Mouse (Mus musculus): Measurements from ENCODE around the gene Gsk3a. TPM values are rescaled to one million over a fixed set of nuclear protein-coding genes. Genes with fewer than 3 reads are reported as not detected.

The Gsk3a gene
- total and polyA plus RNA-seq, 3 experiments: 45.8 to 76.1 (median 47.5) TPM

DNA sequence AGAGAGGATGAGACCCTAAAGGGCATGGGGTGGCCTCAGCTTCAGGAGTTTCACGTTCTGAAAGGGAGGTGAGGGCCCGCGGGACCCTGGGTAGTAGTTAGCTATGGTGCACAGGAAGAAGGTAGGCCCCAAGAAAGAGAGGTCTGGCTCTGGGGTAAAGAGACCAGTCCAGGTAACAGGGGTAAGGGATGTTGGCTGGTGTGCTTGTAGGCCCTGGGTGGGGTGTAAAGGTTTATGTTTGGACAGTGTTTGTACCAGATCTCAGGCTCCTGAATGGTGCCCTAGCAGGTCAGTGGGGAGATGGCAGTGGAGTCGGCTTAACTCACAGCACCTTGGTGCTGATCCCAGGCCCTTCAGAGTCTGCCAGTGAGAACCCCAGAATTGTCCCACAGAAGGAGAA lies 31.4 kb upstream of the Gsk3a start:
- peak overlapping the region; percentile 91 for H3K9ac ChIP-seq (ENCODE audit: insufficient read depth, low read depth)
- dilution Hi-C loops (cut with MboI; ENCODE audit: extremely low pct_ligation_motif_present, extremely low pct_unique_long_range_greater_than_20kb, low sequenced_read_pairs): no loop called here
- peak overlapping the region; percentile 77 to 97 (median 93) for H3K4me3 ChIP-seq (replicated peaks in 1 of 3; ENCODE audit: low read depth in 2 of 3, low read length in 2 of 3, poor library complexity in 1 of 3)
- H3K27ac ChIP-seq (ENCODE audit: insufficient read depth, low read depth): peak overlapping the region; percentile 74
- DNase-seq (ENCODE audit: extremely low read depth): no peak
- 0 out of 2 replicates have a peak, but pooled peaks cover 2% of the 10 kb centered on the region for H3K79me2 ChIP-seq (replicated peaks; ENCODE audit: control insufficient read depth, extremely low read depth, insufficient read depth, poor library complexity, severe bottlenecking)
- H3K4me2 ChIP-seq (ENCODE audit: insufficient read depth, low read depth, poor library complexity, severe bottlenecking): peak overlapping the region; percentile 90
- peaks cover 28 to 44% of the 10 kb centered on the region in 2 experiments for H3K4me1 ChIP-seq (ENCODE audit: control insufficient read depth in 1 of 2, insufficient read depth in 2 of 2)
- in situ Hi-C loops (cut with MboI; ENCODE audit: low pct_ligation_motif_present, low pct_unique_long_range_greater_than_20kb, low sequenced_read_pairs): no loop called here
- TF ChIP-seq MYC (IDR thresholded peaks at IDR 0.05; ENCODE audit: low read depth, low read length) (no peak), TCF12 (IDR thresholded peaks at IDR 0.05; ENCODE audit: low read depth, low read length) (0 out of 2 replicates have a peak, but pooled peaks have one; percentile 5), SIN3A (IDR thresholded peaks at IDR 0.05; ENCODE audit: low read length) (0 out of 2 replicates have a peak, but pooled peaks have one; percentile 25), ZC3H11A (IDR thresholded peaks at IDR 0.05; ENCODE audit: low read depth, low read length) (no peak), ETS1 (conservative IDR thresholded peaks at IDR 0.05; ENCODE audit: low read depth, low read length) (no peak), NRF1 (IDR thresholded peaks at IDR 0.05; ENCODE audit: low read depth, low read length) (no peak), MAZ (IDR thresholded peaks at IDR 0.05; ENCODE audit: low read depth, low read length) (no peak), RAD21 (IDR thresholded peaks at IDR 0.05; ENCODE audit: low read depth, low read length) (no peak), HCFC1 (IDR thresholded peaks at IDR 0.05; ENCODE audit: low read depth, low read length) (no peak), ELF1 (IDR thresholded peaks at IDR 0.05; ENCODE audit: low read depth, low read length) (no peak), ZKSCAN1 (IDR thresholded peaks at IDR 0.05; ENCODE audit: borderline replicate concordance, low read depth, low read length) (no peak)
- H3K27me3 ChIP-seq (replicated peaks): no peaks in the 10 kb centered on the region
- H3K36me3 ChIP-seq (replicated peaks in 1 of 2; ENCODE audit: control insufficient read depth in 1 of 2, insufficient read depth in 1 of 2, low read length in 1 of 2): peaks cover 30 to 36% of the 10 kb centered on the region in 2 experiments
- H3K9me3 ChIP-seq (replicated peaks; ENCODE audit: low read length): no peaks in the 10 kb centered on the region

DNA sequence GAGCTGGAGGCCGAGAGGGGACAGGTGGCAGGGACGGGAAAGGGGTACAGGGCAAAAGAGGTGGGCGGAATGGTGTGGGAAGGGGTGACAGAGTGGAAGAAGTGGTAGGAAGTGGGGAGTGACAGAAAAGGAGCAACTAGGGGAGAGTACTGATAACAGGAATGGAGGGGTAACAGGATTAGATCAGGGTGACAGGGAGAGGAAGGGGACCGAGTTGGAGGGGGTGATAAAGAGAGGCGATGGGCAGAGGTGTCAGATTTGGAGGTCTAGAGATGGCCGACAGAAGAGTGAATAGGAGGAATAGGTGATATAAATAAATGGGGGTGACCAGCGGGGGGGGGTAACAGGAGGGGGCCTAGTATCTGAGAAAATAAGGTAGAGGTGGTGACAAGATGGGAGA lies 30.9 kb upstream of the Gsk3a start:
- no peak for DNase-seq (ENCODE audit: extremely low read depth)
- Histone ChIP-seq H3K36me3 (replicated peaks in 1 of 2; ENCODE audit: control insufficient read depth in 1 of 2, insufficient read depth in 1 of 2, low read length in 1 of 2) (peaks cover 27 to 32% of the 10 kb centered on the region in 2 experiments), H3K4me1 (ENCODE audit: control insufficient read depth in 1 of 2, insufficient read depth in 2 of 2) (peaks cover 28 to 39% of the 10 kb centered on the region in 2 experiments), H3K27me3 (replicated peaks) (no peaks in the 10 kb centered on the region), H3K27ac (ENCODE audit: insufficient read depth, low read depth) (peak overlapping the region; percentile 74), H3K9ac (ENCODE audit: insufficient read depth, low read depth) (peak overlapping the region; percentile 91), H3K4me2 (ENCODE audit: insufficient read depth, low read depth, poor library complexity, severe bottlenecking) (peak overlapping the region; percentile 90), H3K9me3 (replicated peaks; ENCODE audit: low read length) (no peaks in the 10 kb centered on the region), H3K79me2 (replicated peaks; ENCODE audit: control insufficient read depth, extremely low read depth, insufficient read depth, poor library complexity, severe bottlenecking) (0 out of 2 replicates have a peak, but pooled peaks cover 2% of the 10 kb centered on the region), H3K4me3 (replicated peaks in 1 of 3; ENCODE audit: low read depth in 2 of 3, low read length in 2 of 3, poor library complexity in 1 of 3) (peak overlapping the region; percentile 77 to 97 (median 93))
- TF ChIP-seq CTCF (conservative IDR thresholded peaks at IDR 0.05 in 1 of 2, IDR thresholded peaks at IDR 0.05 in 1 of 2; ENCODE audit: low read depth in 2 of 2, low read length in 2 of 2) (no peak), NELFE (IDR thresholded peaks at IDR 0.05; ENCODE audit: low read depth, low read length) (no peak), MXI1 (IDR thresholded peaks at IDR 0.05; ENCODE audit: low read depth, low read length) (no peak; the same call in 1 of the 2 replicates), TCF12 (IDR thresholded peaks at IDR 0.05; ENCODE audit: low read depth, low read length) (no peak), SIN3A (IDR thresholded peaks at IDR 0.05; ENCODE audit: low read length) (0 out of 2 replicates have a peak, but pooled peaks have one; percentile 15)
- dilution Hi-C loops (cut with MboI; ENCODE audit: extremely low pct_ligation_motif_present, extremely low pct_unique_long_range_greater_than_20kb, low sequenced_read_pairs): no loop called here
- in situ Hi-C loops (cut with MboI; ENCODE audit: low pct_ligation_motif_present, low pct_unique_long_range_greater_than_20kb, low sequenced_read_pairs): no loop called here

Data from CH12.LX (cell line).